Mouse (Mus musculus): ENCODE measurements at regions not wholly inside any gene's neighbourhood (a gene's known extent, or its start where the extent isn't known, plus 50 kb on each side); places are given as distances from the start of the nearest gene placed in this dataset.

DNA sequence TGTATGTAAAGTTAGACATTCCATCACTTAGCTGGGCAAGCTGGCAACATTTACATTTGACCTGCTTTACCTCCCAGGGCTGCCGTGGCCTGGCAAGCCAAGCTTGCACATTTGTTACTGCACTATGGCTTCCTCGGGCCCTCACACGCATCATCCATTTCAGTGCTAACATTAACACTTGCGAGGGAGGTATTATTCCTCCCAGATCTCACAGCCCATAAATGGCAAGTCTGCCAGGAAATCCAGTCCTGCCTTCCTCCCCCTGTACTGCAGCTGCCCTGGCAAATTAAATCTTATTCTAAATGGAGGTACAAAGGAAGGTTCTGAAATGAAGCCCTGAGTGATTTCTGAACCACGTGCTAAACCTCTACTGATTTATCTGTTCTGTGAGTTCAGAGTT, 758.7 kb downstream of the Gm826 start:
- no peak for DNase-seq
- no peak overlapping the region for H3K4me3 ChIP-seq (replicated peaks; ENCODE audit: extremely low read depth, low read depth, low read length)
- no peaks in the 10 kb centered on the region for H3K4me1 ChIP-seq (ENCODE audit: control insufficient read depth, insufficient read depth, low read length)
- no peak for TF ChIP-seq CTCF (IDR thresholded peaks at IDR 0.05; ENCODE audit: insufficient read depth, low read length)
- no peak for TF ChIP-seq POLR2A (IDR thresholded peaks at IDR 0.05; ENCODE audit: borderline replicate concordance, extremely low read depth, low read depth, low read length)
- 75% methylated on average over 5 of the region's 5 CpGs for WGBS

DNA sequence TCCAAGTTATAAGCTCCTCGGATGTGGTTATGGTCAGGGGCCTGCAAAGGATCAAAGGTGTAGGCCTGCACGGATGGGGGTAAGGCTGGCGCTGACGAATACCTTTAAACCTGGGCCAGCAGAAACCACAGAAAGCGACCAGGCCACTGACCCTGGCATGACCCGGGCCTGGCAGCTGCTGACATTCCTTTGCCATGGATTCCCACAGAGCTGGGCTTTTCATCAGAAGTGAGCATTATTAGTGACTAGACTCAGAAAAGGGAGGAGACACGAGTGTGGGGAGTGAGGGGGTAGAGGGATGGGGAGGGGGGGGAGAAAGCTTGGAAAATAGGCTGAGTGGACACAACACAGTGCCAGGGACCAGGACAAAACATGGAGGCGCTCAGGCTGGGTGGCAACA, 750.9 kb downstream of the Gm826 start:
- WGBS: 70% methylated on average over 8 of the region's 8 CpGs

DNA sequence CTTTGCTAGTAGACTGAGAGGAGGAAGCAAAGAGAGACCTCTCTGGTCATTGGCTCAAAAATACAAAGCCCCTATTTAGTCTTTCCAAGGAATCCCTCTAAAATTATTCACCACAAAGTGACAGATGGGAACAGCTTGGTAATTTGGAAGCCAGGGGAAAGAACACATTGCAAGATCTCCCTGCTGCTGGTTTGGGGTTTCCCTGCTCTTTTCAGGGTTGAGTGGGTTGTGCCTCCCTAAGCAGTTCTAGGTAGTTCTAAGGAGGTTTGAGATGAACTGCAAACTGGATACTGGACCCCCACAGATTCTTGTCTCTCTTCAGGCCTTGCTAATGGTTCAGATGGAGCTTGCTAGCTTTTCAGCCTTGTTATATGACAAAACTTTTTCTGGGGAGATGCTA, 749.3 kb downstream of the Gm826 start:
- Histone ChIP-seq H3K4me3 (replicated peaks; ENCODE audit: extremely low read depth, low read depth, low read length) (no peak overlapping the region), H3K4me1 (ENCODE audit: control insufficient read depth, insufficient read depth, low read length) (no peaks in the 10 kb centered on the region)
- no peak for DNase-seq
- TF ChIP-seq POLR2A (IDR thresholded peaks at IDR 0.05; ENCODE audit: borderline replicate concordance, extremely low read depth, low read depth, low read length): no peak
- TF ChIP-seq CTCF (IDR thresholded peaks at IDR 0.05; ENCODE audit: insufficient read depth, low read length): no peak

More for the DNA sequence above, 750.9 kb downstream of the Gm826 start:
- no peak for DNase-seq
- H3K4me1 ChIP-seq (ENCODE audit: control insufficient read depth, insufficient read depth, low read length): no peaks in the 10 kb centered on the region
- H3K4me3 ChIP-seq (replicated peaks; ENCODE audit: extremely low read depth, low read depth, low read length): no peak overlapping the region
- TF ChIP-seq CTCF (IDR thresholded peaks at IDR 0.05; ENCODE audit: insufficient read depth, low read length): no peak
- TF ChIP-seq POLR2A (IDR thresholded peaks at IDR 0.05; ENCODE audit: borderline replicate concordance, extremely low read depth, low read depth, low read length): no peak

DNA sequence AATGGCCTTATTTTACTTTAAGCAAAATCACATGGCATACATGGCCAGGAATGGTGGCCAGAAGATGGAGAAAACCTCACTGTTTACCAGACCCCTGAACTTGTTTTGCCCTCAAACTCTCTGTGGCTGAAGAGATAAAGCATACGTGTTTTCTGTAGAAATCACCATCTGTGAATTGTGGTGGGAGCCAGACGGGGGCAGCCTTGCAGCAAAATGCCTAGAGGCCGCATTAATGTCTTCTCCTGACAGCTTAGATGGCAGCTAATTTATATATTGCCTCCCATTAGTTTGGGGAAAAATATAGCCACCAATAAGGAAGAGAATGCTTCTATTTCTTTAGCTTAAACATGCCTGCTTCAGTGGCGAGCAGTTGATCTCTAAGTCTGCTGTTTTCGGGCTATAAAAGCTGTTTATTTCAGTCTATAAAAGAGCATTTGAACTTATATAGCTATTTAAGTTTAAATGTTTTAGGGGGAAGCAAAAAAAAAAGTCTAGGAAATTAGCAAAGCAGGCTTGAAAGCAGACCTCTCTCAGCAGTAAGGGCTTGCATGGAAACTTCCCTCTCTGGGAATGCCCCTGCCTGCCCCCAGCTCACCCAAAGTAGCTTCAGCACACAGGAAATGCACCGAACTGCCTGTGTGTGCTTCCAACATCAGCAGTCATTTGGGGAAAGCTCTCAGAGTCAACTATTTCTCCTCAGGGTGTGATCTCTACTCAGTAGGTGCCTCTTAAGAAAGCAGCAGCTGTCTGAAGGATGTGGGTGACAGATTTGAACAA, 747.1 kb downstream of the Gm826 start:
- H3K4me1 ChIP-seq (ENCODE audit: control insufficient read depth, insufficient read depth, low read length): no peaks in the 10 kb centered on the region
- WGBS: 59% methylated on average over 6 of the region's 6 CpGs
- TF ChIP-seq CTCF (IDR thresholded peaks at IDR 0.05; ENCODE audit: insufficient read depth, low read length) (no peak), POLR2A (IDR thresholded peaks at IDR 0.05; ENCODE audit: borderline replicate concordance, extremely low read depth, low read depth, low read length) (no peak)
- DNase-seq: no peak
- no peak overlapping the region for H3K4me3 ChIP-seq (replicated peaks; ENCODE audit: extremely low read depth, low read depth, low read length)

DNA sequence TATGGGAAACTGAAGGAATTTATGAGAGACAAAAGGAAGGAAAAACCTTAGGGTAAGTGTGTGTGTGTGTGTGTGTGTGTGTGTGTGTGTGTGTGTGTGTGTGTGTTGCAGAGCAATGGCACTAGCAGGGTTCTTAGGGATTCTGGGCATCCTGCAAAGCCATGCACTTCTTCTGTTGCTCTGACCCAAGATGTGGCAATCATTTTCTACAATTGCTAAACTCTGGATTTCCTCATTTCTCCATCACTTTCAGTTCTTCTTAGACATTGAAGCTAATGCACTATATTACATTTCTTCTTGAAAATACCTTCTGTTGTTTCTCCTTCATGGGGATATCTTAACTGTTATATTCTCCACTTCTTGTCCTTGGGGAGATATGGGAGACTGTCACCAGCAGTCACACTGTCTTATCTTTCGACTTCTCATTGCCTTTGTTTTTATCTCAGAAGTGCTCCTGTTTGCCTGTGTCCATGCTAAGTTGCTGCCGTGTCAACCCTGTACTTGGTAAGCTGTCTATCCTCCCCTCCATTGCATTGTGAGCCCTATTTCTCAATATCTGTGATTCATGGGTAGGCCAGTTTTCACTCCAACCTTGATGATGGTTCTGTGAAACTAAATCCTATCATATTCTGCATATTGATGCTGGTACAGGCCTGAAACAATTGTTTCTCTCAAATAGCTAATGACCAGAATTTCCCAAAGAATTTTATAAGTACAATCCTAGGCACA, 742.4 kb downstream of the Gm826 start:
- TF ChIP-seq POLR2A (IDR thresholded peaks at IDR 0.05; ENCODE audit: borderline replicate concordance, extremely low read depth, low read depth, low read length): no peak
- no peak for TF ChIP-seq CTCF (IDR thresholded peaks at IDR 0.05; ENCODE audit: insufficient read depth, low read length)
- H3K4me3 ChIP-seq (replicated peaks; ENCODE audit: extremely low read depth, low read depth, low read length): no peak overlapping the region
- H3K4me1 ChIP-seq (ENCODE audit: control insufficient read depth, insufficient read depth, low read length): peaks cover 2% of the 10 kb centered on the region; the same call in 1 of the 2 replicates
- 76% methylated on average over 2 of the region's 2 CpGs for WGBS
- DNase-seq: no peak

DNA sequence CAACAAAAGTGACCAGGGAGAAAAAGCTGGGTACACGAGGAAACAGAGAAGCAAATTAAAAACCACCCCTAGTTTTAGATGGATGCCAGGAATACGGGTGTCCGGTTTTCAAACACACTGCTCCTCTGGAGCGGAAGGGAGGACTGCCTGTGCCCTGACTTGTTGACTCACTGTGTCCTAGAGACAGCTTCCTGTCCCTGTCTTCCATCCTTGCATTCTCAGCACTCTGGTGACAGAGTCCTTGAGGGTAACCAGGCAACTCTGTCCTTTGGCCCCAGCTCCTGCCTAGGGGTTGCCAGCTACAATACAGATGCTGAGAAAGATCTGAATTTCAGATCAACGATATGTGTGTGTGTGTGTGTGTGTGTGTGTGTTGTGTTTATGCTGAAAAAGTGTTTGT, 741.1 kb downstream of the Gm826 start:
- Histone ChIP-seq H3K4me3 (replicated peaks; ENCODE audit: extremely low read depth, low read depth, low read length) (no peak overlapping the region), H3K4me1 (ENCODE audit: control insufficient read depth, insufficient read depth, low read length) (peaks cover 2% of the 10 kb centered on the region; the same call in 1 of the 2 replicates)
- TF ChIP-seq POLR2A (IDR thresholded peaks at IDR 0.05; ENCODE audit: borderline replicate concordance, extremely low read depth, low read depth, low read length) (no peak), CTCF (IDR thresholded peaks at IDR 0.05; ENCODE audit: insufficient read depth, low read length) (no peak)
- no peak for DNase-seq
- WGBS: 20% methylated on average over 5 of the region's 5 CpGs

DNA sequence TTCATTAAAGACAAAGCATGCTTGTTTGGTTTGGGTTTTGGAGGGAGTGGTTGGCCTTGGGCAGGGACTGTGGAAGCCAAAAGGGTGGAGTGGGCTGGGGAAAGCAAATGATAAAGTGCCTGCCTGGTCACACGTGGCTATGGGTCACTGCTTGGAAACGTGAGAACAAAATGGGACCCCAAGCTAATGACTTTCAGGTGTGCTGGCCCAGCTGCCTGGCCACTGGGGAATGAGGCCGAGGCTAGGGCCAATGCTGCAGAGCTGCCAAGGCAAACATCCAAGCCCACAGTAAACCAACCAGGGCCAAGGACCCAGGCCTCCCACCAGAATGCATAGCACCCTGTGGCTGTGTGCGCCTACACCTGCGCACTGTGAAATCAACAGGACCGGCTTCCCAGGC, 737.7 kb downstream of the Gm826 start:
- WGBS: 70% methylated on average over 6 of the region's 6 CpGs
- H3K4me3 ChIP-seq (replicated peaks; ENCODE audit: extremely low read depth, low read depth, low read length): no peak overlapping the region
- DNase-seq: no peak
- peaks cover 2% of the 10 kb centered on the region; the same call in 1 of the 2 replicates for H3K4me1 ChIP-seq (ENCODE audit: control insufficient read depth, insufficient read depth, low read length)
- TF ChIP-seq POLR2A (IDR thresholded peaks at IDR 0.05; ENCODE audit: borderline replicate concordance, extremely low read depth, low read depth, low read length) (no peak), CTCF (IDR thresholded peaks at IDR 0.05; ENCODE audit: insufficient read depth, low read length) (no peak)

DNA sequence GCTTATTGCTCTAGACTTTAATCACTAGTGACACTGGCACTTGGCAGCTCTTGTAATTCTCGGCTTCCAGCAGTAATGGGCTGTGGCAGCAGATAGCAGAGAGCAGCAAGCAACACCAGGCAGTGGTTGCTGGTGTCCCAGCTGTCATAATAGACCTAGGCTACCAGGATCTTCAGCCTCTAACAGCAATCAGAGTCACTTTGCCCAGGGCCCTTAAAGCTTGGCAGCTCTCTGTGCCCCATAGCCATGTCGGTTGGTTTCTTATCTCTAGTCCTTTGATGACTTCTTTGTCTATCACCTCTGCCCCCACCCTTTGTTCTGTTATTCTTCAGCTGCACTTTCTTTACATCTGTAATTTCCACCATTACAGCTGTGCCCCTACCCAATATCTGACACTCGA, 735.9 kb downstream of the Gm826 start:
- 45% methylated on average over 3 of the region's 3 CpGs for WGBS
- H3K4me1 ChIP-seq (ENCODE audit: control insufficient read depth, insufficient read depth, low read length): no peaks in the 10 kb centered on the region
- DNase-seq: no peak

DNA sequence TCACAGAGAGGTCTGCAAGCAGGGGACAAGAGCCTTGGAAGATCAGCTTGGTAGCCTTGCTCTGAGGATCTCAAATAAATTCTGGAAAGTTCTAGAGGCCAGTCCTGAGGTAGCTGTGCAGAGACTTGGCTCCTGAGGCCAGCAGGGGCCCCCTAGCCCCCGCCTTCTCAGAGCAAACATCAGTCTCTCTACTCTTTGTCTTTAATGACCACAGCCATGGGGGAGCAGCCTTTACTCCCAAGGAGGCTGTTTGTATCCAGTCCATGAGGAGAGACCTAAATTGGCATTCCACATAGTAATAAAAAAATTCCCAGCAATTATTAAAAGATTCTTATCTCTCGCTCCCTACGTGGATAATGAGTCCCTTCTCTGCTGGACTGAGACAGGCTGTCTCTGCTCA, 726.8 kb downstream of the Gm826 start:
- 42% methylated on average over 3 of the region's 3 CpGs for WGBS
- no peak for DNase-seq
- Histone ChIP-seq H3K4me1 (ENCODE audit: control insufficient read depth, insufficient read depth, low read length) (no peaks in the 10 kb centered on the region), H3K4me3 (replicated peaks; ENCODE audit: extremely low read depth, low read depth, low read length) (no peak overlapping the region)
- no peak for TF ChIP-seq CTCF (IDR thresholded peaks at IDR 0.05; ENCODE audit: insufficient read depth, low read length)
- TF ChIP-seq POLR2A (IDR thresholded peaks at IDR 0.05; ENCODE audit: borderline replicate concordance, extremely low read depth, low read depth, low read length): no peak

More for the DNA sequence above, 735.9 kb downstream of the Gm826 start:
- no peak for TF ChIP-seq POLR2A (IDR thresholded peaks at IDR 0.05; ENCODE audit: borderline replicate concordance, extremely low read depth, low read depth, low read length)
- no peak for TF ChIP-seq CTCF (IDR thresholded peaks at IDR 0.05; ENCODE audit: insufficient read depth, low read length)
- H3K4me3 ChIP-seq (replicated peaks; ENCODE audit: extremely low read depth, low read depth, low read length): no peak overlapping the region

DNA sequence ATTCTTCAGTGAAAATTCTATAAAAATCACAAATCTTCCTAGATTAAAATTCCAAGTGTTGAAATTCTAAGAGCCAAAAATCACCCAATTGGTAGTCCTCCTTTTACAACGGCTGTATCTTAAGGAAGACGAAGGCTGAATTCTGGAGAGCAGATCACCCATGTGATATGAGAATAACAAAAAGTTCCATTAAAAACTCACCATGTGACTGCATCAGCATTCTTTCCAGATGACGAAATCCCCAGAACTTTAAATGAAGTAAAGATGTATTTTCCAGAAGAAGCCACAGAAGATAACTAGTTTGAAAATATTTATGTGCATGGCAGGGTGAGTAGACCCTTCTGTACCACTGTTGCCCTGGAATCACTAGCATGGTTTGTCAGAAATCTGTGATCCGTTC, 723.5 kb downstream of the Gm826 start:
- no peak overlapping the region for H3K4me3 ChIP-seq (replicated peaks; ENCODE audit: extremely low read depth, low read depth, low read length)
- H3K4me1 ChIP-seq (ENCODE audit: control insufficient read depth, insufficient read depth, low read length): no peaks in the 10 kb centered on the region
- WGBS: 72% methylated on average over 4 of the region's 4 CpGs
- DNase-seq: no peak
- TF ChIP-seq POLR2A (IDR thresholded peaks at IDR 0.05; ENCODE audit: borderline replicate concordance, extremely low read depth, low read depth, low read length) (no peak), CTCF (IDR thresholded peaks at IDR 0.05; ENCODE audit: insufficient read depth, low read length) (no peak)
